Mouse (Mus musculus) kidney, postnatal 0 days (tissue): Measurements from ENCODE around the gene Clic1. TPM values are rescaled to one million over a fixed set of nuclear protein-coding genes. Genes with fewer than 3 reads are reported as not detected.
A peak's percentile ranks its signal among the peaks of the same experiment; 100 is the strongest.

Experiments used
- ATAC-seq: fragments of 200-750 bp; cut with Nextera tagmentation; replicated peaks from 2 replicates; pipeline ENCODE4 v1.8.0; 2017; ENCODE audit warnings: low read depth, moderate number of reproducible peaks, moderate TSS enrichment, moderate library complexity; ENCODE audit not compliant: low FRiP score
- DNase-seq: peaks from one replicate; pipeline ENCODE4 v3.0.0-alpha.2; 2016; ENCODE audit warnings: low spot score
- H3K27ac ChIP-seq: fragments of 300-500 bp; sonication (generic); 2 replicates; pipeline ENCODE4 v1.5.1; 2014; ENCODE audit warnings: mild to moderate bottlenecking
- H3K27me3 ChIP-seq: fragments of 300-500 bp; sonication (generic); 2 replicates; pipeline ENCODE4 v1.6.1; 2014; ENCODE audit warnings: low read length, mixed read lengths; ENCODE audit not compliant: insufficient read depth
- H3K36me3 ChIP-seq: fragments of 300-500 bp; sonication (generic); 2 replicates; pipeline ENCODE4 v1.6.1; 2014; ENCODE audit warnings: low read length, mixed read lengths; ENCODE audit not compliant: insufficient read depth
- H3K4me1 ChIP-seq: fragments of 300-500 bp; sonication (generic); replicated peaks from 2 replicates; pipeline ENCODE4 v1.6.1; 2014; ENCODE audit warnings: antibody characterized with exemption, low read length, mixed read lengths; ENCODE audit not compliant: insufficient read depth
- H3K4me2 ChIP-seq: fragments of 300-500 bp; sonication (generic); 2 replicates; pipeline ENCODE4 v1.6.1; 2014; ENCODE audit warnings: mild to moderate bottlenecking, low read length, moderate library complexity, mixed read lengths
- H3K4me3 ChIP-seq: fragments of 300-500 bp; sonication (generic); replicated peaks from 2 replicates; pipeline ENCODE4 v1.5.1; 2014; ENCODE audit warnings: low read depth, low read length
- H3K9ac ChIP-seq: fragments of 300-500 bp; sonication (generic); 2 replicates; pipeline ENCODE4 v1.6.1; 2014; ENCODE audit warnings: low read depth, low read length
- H3K9me3 ChIP-seq: fragments of 300-500 bp; sonication (generic); replicated peaks from 2 replicates; pipeline ENCODE4 v1.6.1; 2016; ENCODE audit warnings: low read length, inconsistent platforms, mixed read lengths
- CTCF ChIP-seq: IDR thresholded peaks from 2 replicates; pipeline ENCODE4 v1.5.1; 2016; ENCODE audit warnings: antibody characterized with exemption, low read depth, mild to moderate bottlenecking, moderate library complexity
- WGBS: fragments of 180-500 bp; shearing (Covaris S2); extraction: QIAGEN DNeasy Blood & Tissue Kit; methylation state at CpG from one replicate; pipeline ENCODE4 v1.1.7; 2014; 5-methylcytosine and 5-hydroxymethylcytosine counted together
- polyA plus RNA-seq: library from polyadenylated mRNA; unstranded; fragments of >200 nt; fragmentation: Nextera tagmentation; extraction: Ambion mirVana; gene quantifications from 2 replicates; pipeline ENCODE4 v1.2.1, GENCODE M21; 2015

The Clic1 gene
- polyA plus RNA-seq, 1 experiment from 2014 or later, result 266 TPM

DNA sequence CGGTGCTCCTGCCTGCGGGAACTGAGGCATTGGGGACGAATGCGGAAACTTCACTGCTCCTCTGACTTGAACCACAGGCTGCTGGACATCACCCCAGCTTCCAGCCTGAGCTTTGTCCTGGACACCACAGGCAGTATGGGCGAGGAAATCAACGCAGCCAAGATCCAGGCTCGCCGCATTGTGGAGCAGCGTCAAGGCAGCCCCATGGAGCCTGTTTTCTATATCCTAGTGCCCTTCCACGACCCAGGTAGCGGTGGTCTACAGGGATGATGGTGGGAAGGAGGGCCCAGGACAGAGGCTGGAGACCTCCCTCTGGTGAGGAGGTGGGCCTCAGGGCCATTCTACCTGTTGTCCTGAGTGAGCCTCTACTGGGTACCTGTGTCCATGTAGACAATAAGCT is 29.9 kb upstream of the Clic1 start:
- Histone ChIP-seq H3K9me3 (no peaks in the 10 kb centered on the region), H3K4me1 (no peaks in the 10 kb centered on the region), H3K4me2 (no peak overlapping the region), H3K36me3 (peaks cover 15% of the 10 kb centered on the region; the same call in 1 of the 2 replicates), H3K4me3 (no peak overlapping the region), H3K9ac (no peak overlapping the region), H3K27me3 (no peaks in the 10 kb centered on the region), H3K27ac (no peak overlapping the region)
- 75% methylated on average over 11 of the region's 11 CpGs for WGBS
- no peak for ATAC-seq
- DNase-seq, result no peak
- TF ChIP-seq CTCF, result no peak

DNA sequence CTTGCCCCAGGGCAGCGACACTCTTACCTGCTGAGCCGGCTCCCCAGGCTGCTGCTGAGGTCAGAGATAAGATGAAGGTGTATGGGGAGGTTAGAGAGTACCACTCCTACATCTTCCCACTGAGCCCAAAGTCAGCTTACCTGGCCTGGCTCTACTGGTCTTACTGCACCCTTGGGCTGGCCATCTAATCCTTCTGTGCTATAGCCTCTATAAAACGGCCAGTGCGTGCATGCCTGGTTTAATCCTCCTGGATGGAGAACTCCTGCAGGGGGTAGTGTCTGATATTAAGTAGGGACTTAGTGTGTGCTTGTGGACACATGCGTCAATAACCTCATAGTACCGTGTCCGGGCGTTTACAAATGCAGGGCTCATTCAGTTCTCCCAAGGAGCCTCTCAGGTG is 29.2 kb upstream of the Clic1 start:
- no peak for DNase-seq
- H3K36me3 ChIP-seq, result peaks cover 9% of the 10 kb centered on the region; the same call in 1 of the 2 replicates
- no peak overlapping the region for H3K4me2 ChIP-seq
- ATAC-seq, result no peak
- no peaks in the 10 kb centered on the region for H3K4me1 ChIP-seq
- H3K27me3 ChIP-seq, result no peaks in the 10 kb centered on the region
- 91% methylated on average over 8 of the region's 8 CpGs for WGBS
- no peaks in the 10 kb centered on the region for H3K9me3 ChIP-seq
- no peak overlapping the region for H3K9ac ChIP-seq
- no peak overlapping the region for H3K27ac ChIP-seq
- no peak overlapping the region for H3K4me3 ChIP-seq
- TF ChIP-seq CTCF, result no peak

DNA sequence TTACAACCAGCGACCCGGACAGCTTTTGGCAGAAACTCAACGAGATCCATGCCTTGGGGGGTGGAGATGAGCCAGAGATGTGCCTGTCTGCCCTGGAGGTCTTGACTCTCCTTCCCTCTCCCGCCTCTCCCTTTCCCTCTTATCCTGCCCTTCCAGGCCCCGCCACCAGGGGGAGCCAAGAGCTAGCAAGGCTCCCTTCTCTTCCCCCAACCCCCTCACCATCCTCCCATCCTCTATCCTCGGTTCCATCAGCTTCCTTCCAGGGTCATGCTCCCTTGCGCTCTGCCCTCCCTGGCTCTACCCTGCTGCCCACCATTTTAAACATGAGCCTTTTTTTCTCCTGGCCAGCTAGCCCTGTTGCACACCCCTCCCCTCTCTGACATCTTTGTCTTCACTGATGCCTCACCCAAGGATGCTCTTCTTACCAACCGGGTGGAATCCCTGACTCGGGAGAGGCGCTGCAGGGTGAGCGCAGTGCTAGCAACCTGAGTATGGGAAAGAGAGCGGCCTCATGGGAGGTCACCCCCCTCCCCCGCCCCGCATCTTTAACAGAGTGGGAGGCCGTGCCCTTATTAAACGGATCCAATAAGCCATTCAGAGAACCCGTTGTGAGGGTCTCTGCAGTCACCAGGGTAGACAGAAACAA is 28.5 kb upstream of the Clic1 start:
- Histone ChIP-seq H3K9ac (no peak overlapping the region), H3K4me2 (no peak overlapping the region; the same call in 1 of the 2 replicates), H3K9me3 (no peaks in the 10 kb centered on the region), H3K27me3 (no peaks in the 10 kb centered on the region), H3K4me1 (no peaks in the 10 kb centered on the region), H3K36me3 (0 out of 2 replicates have a peak, but pooled peaks cover 2% of the 10 kb centered on the region), H3K4me3 (no peak overlapping the region), H3K27ac (peak overlapping the region; percentile 71)
- DNase-seq, result peak; percentile 91
- WGBS, result 8% methylated on average over 17 of the region's 17 CpGs
- peak; percentile 100 for TF ChIP-seq CTCF
- peak; percentile 31; the same call in 1 of the 2 replicates for ATAC-seq

DNA sequence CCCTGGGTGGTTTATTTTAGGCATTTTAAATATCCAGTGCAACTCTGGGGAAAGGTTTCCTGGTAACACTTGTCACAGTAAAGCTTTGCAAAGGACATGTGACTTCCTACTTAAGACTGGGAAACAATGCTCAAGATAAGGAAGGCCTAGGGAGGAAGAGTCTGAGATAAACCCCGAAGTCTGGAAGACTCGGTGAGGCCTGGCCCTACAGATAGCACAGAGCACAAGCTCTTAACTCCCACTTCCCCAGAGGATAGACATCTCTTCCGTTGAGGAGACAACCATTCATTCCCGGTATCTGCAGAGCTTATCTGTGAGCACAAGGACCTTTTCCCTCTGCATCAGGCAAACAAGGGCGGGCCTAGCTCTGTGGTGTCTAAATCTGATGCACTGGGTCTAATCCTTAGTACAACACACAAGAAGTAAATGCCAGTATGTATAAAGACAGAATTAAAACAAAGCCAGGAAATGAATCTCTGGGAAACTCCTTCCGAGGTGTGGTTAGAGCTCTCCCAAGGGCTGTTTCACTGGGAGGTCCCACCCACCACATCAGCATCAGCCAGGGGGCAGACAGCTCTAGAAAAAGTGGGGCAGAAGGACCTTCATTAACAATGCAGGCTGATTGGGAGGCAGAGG is 27.8 kb upstream of the Clic1 start:
- no peaks in the 10 kb centered on the region for H3K36me3 ChIP-seq
- H3K9me3 ChIP-seq, result no peaks in the 10 kb centered on the region
- TF ChIP-seq CTCF, result peak; percentile 33; the same call in 1 of the 2 replicates
- no peak for ATAC-seq
- no peak overlapping the region for H3K9ac ChIP-seq
- peak; percentile 54 for DNase-seq
- no peaks in the 10 kb centered on the region for H3K27me3 ChIP-seq
- no peak overlapping the region; the same call in 1 of the 2 replicates for H3K4me2 ChIP-seq
- H3K4me3 ChIP-seq, result no peak overlapping the region
- peak overlapping the region; percentile 71 for H3K27ac ChIP-seq
- 50% methylated on average over 6 of the region's 6 CpGs for WGBS
- H3K4me1 ChIP-seq, result no peaks in the 10 kb centered on the region

DNA sequence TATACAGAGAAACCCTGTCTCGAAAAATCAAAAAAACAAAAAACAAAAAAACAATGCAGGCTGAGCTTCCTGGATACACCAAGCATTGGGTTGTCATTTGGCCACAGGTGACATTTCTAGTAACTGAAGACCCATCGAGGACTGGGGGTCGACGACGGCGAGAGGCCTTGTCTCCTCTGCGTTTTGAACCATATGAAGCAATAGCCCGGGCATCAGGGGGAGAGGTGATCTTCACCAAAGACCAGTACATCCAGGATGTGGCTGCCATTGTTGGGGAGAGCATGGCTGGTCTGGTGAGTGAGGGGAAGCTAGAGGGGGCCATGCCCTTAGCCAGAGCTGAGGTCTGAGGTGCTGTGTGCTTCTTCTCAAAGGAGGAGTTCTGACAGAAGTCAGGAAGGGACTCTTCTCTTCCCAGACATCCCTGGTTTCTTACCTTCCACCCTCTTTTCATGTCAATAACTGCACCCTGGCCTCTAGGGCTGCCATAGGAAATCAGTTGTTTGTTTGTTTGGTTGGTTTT is 27.2 kb upstream of the Clic1 start:
- TF ChIP-seq CTCF, result no peak
- Histone ChIP-seq H3K27ac (0 out of 2 replicates have a peak overlapping the region, but pooled peaks have one; percentile 71), H3K4me3 (no peak overlapping the region), H3K4me1 (no peaks in the 10 kb centered on the region), H3K36me3 (no peaks in the 10 kb centered on the region), H3K9ac (no peak overlapping the region), H3K9me3 (no peaks in the 10 kb centered on the region), H3K4me2 (no peak overlapping the region), H3K27me3 (no peaks in the 10 kb centered on the region)
- ATAC-seq (no peak), DNase-seq (no peak)
- WGBS, result 94% methylated on average over 8 of the region's 8 CpGs

DNA sequence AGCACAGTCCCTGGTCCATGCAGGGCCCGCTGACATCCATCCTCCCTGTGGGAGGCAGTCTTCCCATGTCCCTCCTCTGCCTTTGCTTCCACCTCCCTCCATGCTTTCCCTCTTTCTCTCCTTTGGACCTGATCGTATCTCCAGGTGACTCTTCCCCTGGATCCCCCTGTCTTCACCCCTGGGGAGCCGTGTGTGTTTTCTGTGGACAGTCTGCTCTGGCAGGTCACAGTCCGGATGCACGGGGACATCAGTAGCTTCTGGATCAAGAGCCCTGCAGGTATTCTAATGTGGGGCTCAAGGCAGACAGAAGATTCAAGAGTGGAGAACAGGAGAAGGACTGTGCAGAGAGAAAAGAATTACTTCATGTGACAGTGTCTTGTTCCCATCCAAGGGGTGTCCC is 26.5 kb upstream of the Clic1 start:
- no peak overlapping the region for H3K4me2 ChIP-seq
- 82% methylated on average over 5 of the region's 5 CpGs for WGBS
- H3K4me3 ChIP-seq, result no peak overlapping the region
- H3K27ac ChIP-seq, result no peak overlapping the region
- DNase-seq, result no peak
- no peaks in the 10 kb centered on the region for H3K4me1 ChIP-seq
- no peaks in the 10 kb centered on the region for H3K36me3 ChIP-seq
- H3K9ac ChIP-seq, result no peak overlapping the region
- H3K9me3 ChIP-seq, result no peaks in the 10 kb centered on the region
- H3K27me3 ChIP-seq, result no peaks in the 10 kb centered on the region
- ATAC-seq, result no peak
- TF ChIP-seq CTCF, result no peak
